Mouse (Mus musculus) liver, adult 2 months (tissue): ENCODE results near the gene Nubpl. TPM values are rescaled to one million over a fixed set of nuclear protein-coding genes. Genes with fewer than 3 reads are reported as not detected.

ENCODE experiments used
- DNase-seq: peaks from one replicate; pipeline ENCODE4 v3.0.0-alpha.2; 2011; ENCODE audit warnings: low read depth, low spot score; ENCODE audit errors: extremely low read depth
- H3K27ac ChIP-seq: fragments of 200-500 bp; replicated peaks from 2 replicates; pipeline ENCODE4 v1.5.1; 2012; ENCODE audit warnings: low read depth, mild to moderate bottlenecking, control low read depth, inconsistent platforms, low read length; ENCODE audit not compliant: insufficient read depth
- H3K27me3 ChIP-seq: fragments of 200-500 bp; 2 replicates; pipeline ENCODE4 v1.6.1; 2012; ENCODE audit warnings: mild to moderate bottlenecking, moderate library complexity, low read length, inconsistent platforms; ENCODE audit not compliant: control insufficient read depth, insufficient read depth
- H3K36me3 ChIP-seq: fragments of 200-500 bp; 2 replicates; pipeline ENCODE4 v1.6.1; 2012; ENCODE audit warnings: low read length, inconsistent platforms; ENCODE audit not compliant: control insufficient read depth, insufficient read depth
- H3K4me1 ChIP-seq: fragments of 200-500 bp; 2 replicates; pipeline ENCODE4 v1.6.1; 2011; ENCODE audit warnings: low read length; ENCODE audit not compliant: control insufficient read depth, insufficient read depth
- H3K4me3 ChIP-seq: fragments of 200-500 bp; 2 replicates; pipeline ENCODE4 v1.5.1; 2011; ENCODE audit warnings: low read depth, mild to moderate bottlenecking, control low read depth, low read length, moderate library complexity; ENCODE audit not compliant: insufficient read depth
- H3K79me2 ChIP-seq: fragments of 200-500 bp; 2 replicates; pipeline ENCODE4 v1.6.1; 2012; ENCODE audit warnings: inconsistent platforms, mild to moderate bottlenecking, low read length, moderate library complexity; ENCODE audit not compliant: control insufficient read depth, insufficient read depth
- H3K9ac ChIP-seq: fragments of 200-500 bp; 2 replicates; pipeline ENCODE4 v1.6.1; 2012; ENCODE audit warnings: low read depth, mild to moderate bottlenecking, control low read depth, inconsistent platforms, low read length
- CTCF ChIP-seq: fragments of 200-500 bp; IDR thresholded peaks from 2 replicates; pipeline ENCODE4 v1.5.1; 2011; ENCODE audit warnings: low read depth, low read length, control low read depth
- POLR2A ChIP-seq: fragments of 200-500 bp; IDR thresholded peaks from 2 replicates; pipeline ENCODE4 v1.6.1; 2011; ENCODE audit warnings: low read length, control low read depth; ENCODE audit not compliant: insufficient read depth; ENCODE audit errors: extremely low read depth
- WGBS: fragments of 180-500 bp; shearing (Covaris S2); methylation state at CpG from one replicate; pipeline ENCODE4 v1.1.7; 2018; 5-methylcytosine and 5-hydroxymethylcytosine counted together
- polyA plus RNA-seq: library from polyadenylated mRNA; depleted of rRNA; stranded (reverse); fragments of >200 nt; gene quantifications from 2 replicates; pipeline ENCODE4 v1.2.3, GENCODE M21; 2012
- total RNA-seq: library from RNA; depleted of rRNA; stranded (reverse); fragments of >200 nt; gene quantifications from 2 replicates; pipeline ENCODE4 v1.2.3, GENCODE M21; 2014

Gene Nubpl
- total and polyA plus RNA-seq, 2 experiments = 7.7 to 8.2 TPM

DNA sequence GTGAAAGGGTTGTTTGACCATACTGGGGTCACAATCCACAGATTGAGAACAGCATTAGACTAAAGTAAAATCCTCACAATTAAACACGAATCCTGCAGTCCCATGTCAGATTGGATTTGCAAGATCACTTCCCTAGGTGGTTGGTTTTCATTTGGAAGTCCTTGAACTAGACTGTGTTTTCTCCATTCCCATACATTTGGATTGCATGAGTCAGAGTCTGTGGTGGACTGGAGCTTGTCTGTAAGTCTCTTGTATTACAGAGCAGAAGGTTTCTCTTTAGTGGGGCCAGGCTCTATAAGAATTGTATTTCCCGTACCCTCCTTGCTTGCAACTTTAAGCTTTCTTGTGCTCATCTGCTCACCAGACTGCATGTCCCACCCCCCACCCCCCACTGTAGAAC lies 151.0 kb downstream of the Nubpl start:
- no peak for DNase-seq
- Histone ChIP-seq H3K36me3 (no peaks in the 10 kb centered on the region), H3K4me1 (no peaks in the 10 kb centered on the region), H3K4me3 (no peak overlapping the region), H3K27me3 (no peaks in the 10 kb centered on the region), H3K9ac (no peak overlapping the region), H3K27ac (no peak overlapping the region), H3K79me2 (no peaks in the 10 kb centered on the region)
- 88% methylated on average over 2 of the region's 2 CpGs for WGBS
- TF ChIP-seq POLR2A (no peak), CTCF (no peak)

DNA sequence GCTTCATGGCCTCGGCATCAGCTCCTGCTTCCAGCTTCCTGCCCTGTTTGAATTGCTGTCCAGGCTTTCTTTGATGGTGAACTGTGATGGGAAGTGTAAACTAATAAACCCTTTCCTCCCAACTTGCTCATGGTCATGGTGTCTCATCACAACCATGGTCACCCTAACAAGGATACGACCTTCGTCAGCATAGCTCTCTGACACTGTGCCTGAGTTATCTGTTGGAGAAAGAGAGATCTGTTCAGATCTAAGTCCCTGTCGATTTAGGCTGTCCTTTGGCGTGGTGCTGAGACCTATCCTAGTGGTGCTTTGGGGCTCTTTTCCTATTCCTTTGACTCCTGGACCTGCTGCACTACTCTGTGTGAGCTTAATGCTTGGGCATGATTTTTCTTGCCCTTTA lies 156.6 kb downstream of the Nubpl start:
- WGBS = 80% methylated on average over 5 of the region's 5 CpGs
- no peaks in the 10 kb centered on the region for H3K4me1 ChIP-seq
- no peak for TF ChIP-seq POLR2A
- no peak for TF ChIP-seq CTCF
- no peaks in the 10 kb centered on the region for H3K27me3 ChIP-seq
- no peak overlapping the region for H3K4me3 ChIP-seq
- DNase-seq = no peak
- H3K27ac ChIP-seq = no peak overlapping the region
- H3K9ac ChIP-seq = no peak overlapping the region
- H3K79me2 ChIP-seq = no peaks in the 10 kb centered on the region
- no peaks in the 10 kb centered on the region for H3K36me3 ChIP-seq

DNA sequence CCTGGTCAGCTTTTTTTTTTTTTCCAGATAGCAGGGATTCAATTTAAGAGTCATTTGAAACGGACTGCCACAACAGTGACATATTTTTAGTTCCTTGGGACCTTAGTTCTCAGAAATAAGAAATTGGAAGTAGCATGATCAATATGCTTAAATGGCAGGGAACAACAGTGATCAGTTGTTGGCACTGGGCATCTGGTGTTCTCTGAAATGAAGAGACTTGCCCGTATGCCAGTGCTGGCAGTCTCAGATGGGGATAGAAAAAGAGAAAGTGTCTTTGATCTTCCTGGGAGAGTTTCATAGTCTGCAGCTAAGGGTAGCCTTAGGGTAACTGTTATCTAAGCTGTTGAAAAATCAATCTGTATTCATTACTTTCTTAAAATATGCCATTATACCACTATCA lies 170.6 kb downstream of the Nubpl start:
- WGBS = 80% methylated on average over 2 of the region's 2 CpGs
- H3K27me3 ChIP-seq = no peaks in the 10 kb centered on the region
- no peaks in the 10 kb centered on the region for H3K79me2 ChIP-seq
- no peak for DNase-seq
- no peaks in the 10 kb centered on the region for H3K4me1 ChIP-seq
- H3K27ac ChIP-seq = no peak overlapping the region
- no peak overlapping the region for H3K9ac ChIP-seq
- no peak overlapping the region for H3K4me3 ChIP-seq
- TF ChIP-seq POLR2A (no peak), CTCF (no peak)
- no peaks in the 10 kb centered on the region for H3K36me3 ChIP-seq

DNA sequence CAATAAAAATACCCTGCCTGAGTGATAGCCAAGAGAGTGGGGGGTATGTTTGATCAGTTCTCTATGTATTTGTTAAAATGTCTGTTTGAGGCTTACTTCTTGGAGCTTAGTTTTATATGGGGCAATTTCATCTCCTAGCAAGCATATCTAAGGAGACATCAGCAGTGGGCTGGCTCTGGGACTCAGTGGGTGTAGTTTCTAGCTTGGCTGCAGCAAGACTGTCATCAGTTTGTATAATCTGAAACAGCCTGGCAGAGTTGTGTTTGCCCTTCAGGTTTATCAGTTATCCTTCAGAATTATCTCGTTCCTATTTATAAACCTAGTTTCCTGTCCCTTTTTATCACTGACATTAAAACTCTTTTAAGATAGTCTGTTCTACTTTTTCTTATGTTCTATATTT lies 175.3 kb downstream of the Nubpl start:
- WGBS = 22% methylated on average over 1 of the region's 1 CpGs
- Histone ChIP-seq H3K9ac (no peak overlapping the region), H3K36me3 (no peaks in the 10 kb centered on the region), H3K4me1 (no peaks in the 10 kb centered on the region), H3K4me3 (no peak overlapping the region), H3K27ac (no peak overlapping the region), H3K27me3 (no peaks in the 10 kb centered on the region), H3K79me2 (no peaks in the 10 kb centered on the region)
- DNase-seq = no peak
- TF ChIP-seq CTCF (no peak), POLR2A (no peak)

DNA sequence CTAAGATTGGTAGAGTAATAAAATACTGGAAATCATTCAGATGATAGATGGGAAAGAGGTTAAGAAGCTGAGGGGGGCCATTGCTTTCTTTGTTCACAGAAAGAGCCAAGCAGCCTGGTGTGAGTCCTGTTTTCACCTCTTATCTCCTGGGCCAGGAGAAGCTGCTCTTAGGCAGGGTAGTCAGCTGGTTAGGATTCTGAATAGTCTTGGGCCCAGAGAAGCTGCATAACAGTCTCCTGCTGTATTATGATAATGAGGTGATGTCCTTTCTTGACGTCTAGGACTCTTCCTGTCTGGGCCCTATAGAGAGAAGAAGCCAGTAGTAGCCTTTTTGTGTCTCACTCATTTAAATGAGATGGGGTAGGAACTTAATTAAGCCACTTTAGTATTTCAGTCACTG lies 178.8 kb downstream of the Nubpl start:
- TF ChIP-seq CTCF = no peak
- Histone ChIP-seq H3K27me3 (no peaks in the 10 kb centered on the region), H3K4me3 (no peak overlapping the region), H3K4me1 (no peaks in the 10 kb centered on the region), H3K9ac (no peak overlapping the region), H3K27ac (no peak overlapping the region), H3K36me3 (no peaks in the 10 kb centered on the region), H3K79me2 (no peaks in the 10 kb centered on the region)
- WGBS = 62% methylated on average over 1 of the region's 1 CpGs
- DNase-seq = no peak

DNA sequence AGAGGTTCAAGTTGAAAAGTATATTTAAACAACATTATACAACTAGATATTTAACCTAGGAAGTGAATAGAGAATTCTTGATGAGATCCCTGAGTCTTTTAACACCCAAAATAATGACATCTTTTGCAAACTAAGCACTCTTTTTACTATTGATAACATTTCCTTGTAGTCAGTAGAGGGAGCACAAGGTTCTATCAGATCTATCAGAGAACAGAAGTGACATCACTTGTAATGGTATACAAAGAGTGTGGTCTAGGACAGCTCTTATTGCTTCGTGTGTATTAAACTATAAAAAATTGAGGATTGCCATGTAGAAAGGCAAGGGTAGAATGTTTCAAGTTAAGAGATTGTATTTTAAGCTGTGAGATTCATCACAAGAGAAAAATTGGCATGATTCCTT lies 183.7 kb downstream of the Nubpl start:
- TF ChIP-seq CTCF (no peak), POLR2A (no peak)
- H3K36me3 ChIP-seq = no peaks in the 10 kb centered on the region
- no peak overlapping the region for H3K4me3 ChIP-seq
- WGBS = 50% methylated on average over 1 of the region's 1 CpGs
- no peaks in the 10 kb centered on the region for H3K79me2 ChIP-seq
- no peak overlapping the region for H3K27ac ChIP-seq
- no peaks in the 10 kb centered on the region for H3K27me3 ChIP-seq
- no peak for DNase-seq
- no peaks in the 10 kb centered on the region for H3K4me1 ChIP-seq
- H3K9ac ChIP-seq = no peak overlapping the region

DNA sequence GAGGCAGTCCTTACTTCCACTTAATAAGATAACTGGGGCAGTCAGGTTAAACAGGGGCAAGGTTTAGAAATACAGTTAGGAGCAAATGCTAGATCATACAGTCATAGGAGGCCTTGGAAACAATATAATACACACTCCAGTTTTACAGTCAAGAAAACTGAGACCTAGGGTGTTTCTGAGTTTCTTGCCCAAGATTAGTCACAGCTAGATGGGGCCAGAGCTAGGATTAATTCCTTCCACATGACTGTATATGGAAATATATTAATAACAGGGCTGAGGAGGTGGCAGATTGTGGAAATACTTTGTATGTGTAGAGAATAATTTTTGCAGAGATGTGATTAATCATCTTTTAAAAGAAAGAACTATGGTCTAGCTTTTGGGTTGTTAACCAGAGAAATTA lies 186.9 kb downstream of the Nubpl start:
- H3K27me3 ChIP-seq = no peaks in the 10 kb centered on the region
- DNase-seq = no peak
- TF ChIP-seq POLR2A = no peak
- no peak for TF ChIP-seq CTCF
- no peaks in the 10 kb centered on the region for H3K36me3 ChIP-seq
- H3K4me3 ChIP-seq = no peak overlapping the region
- H3K4me1 ChIP-seq = no peaks in the 10 kb centered on the region
- H3K79me2 ChIP-seq = no peaks in the 10 kb centered on the region
- H3K27ac ChIP-seq = no peak overlapping the region
- no peak overlapping the region for H3K9ac ChIP-seq
